Mouse (Mus musculus) neural tube, embryonic 10.5 days (tissue): ENCODE measurements around the gene Tmpo.
"Not testable (repeated sequence)": the region's sequence is repeated elsewhere in the genome, so short reads cannot be mapped to it uniquely, and the experiment has no call there.

ENCODE experiments used
- DNase-seq: peaks from one replicate; pipeline ENCODE4 v3.0.0-alpha.2; 2017; ENCODE audit warnings: low spot score; ENCODE audit errors: extremely low spot score

Tmpo gene

GRCm38 (mm10) chr10:91185721-91186120 is 4.6 kb upstream of the Tmpo start:
- DNase-seq, result no peak

GRCm38 (mm10) chr10:91184893-91185292 is 3.8 kb upstream of the Tmpo start:
- not testable (repeated sequence) for DNase-seq

GRCm38 (mm10) chr10:91183316-91183715 is 2.2 kb upstream of the Tmpo start:
- no peak for DNase-seq

GRCm38 (mm10) chr10:91182291-91182990 is 1.3 kb upstream of the Tmpo start:
- peak; percentile 40 for DNase-seq

- peak; percentile 100 for DNase-seq
Measured at GRCm38 (mm10) chr10:91181461-91182288, 560 bp upstream of the Tmpo start.

- peak; percentile 47 for DNase-seq
Measured at GRCm38 (mm10) chr10:91180301-91180700, 814 bp downstream of the Tmpo start.

GRCm38 (mm10) chr10:91179834-91180233 is 1.3 kb downstream of the Tmpo start:
- no peak for DNase-seq

- no peak for DNase-seq
Measured at GRCm38 (mm10) chr10:91177201-91177600, 3.9 kb downstream of the Tmpo start.

- DNase-seq, result no peak
Measured at GRCm38 (mm10) chr10:91172329-91173100, 8.6 kb downstream of the Tmpo start.

GRCm38 (mm10) chr10:91171455-91172328 is 9.4 kb downstream of the Tmpo start:
- DNase-seq, result peak; percentile 95

- no peak for DNase-seq
Measured at GRCm38 (mm10) chr10:91171041-91171440, 10.1 kb downstream of the Tmpo start.

- peak; percentile 88 for DNase-seq
Measured at GRCm38 (mm10) chr10:91170143-91170941, 10.8 kb downstream of the Tmpo start.

- no peak for DNase-seq
Measured at GRCm38 (mm10) chr10:91169414-91170065, 11.6 kb downstream of the Tmpo start.

- no peak for DNase-seq
Measured at GRCm38 (mm10) chr10:91167352-91167751, 13.8 kb downstream of the Tmpo start.

GRCm38 (mm10) chr10:91166890-91167289 is 14.2 kb downstream of the Tmpo start:
- no peak for DNase-seq

GRCm38 (mm10) chr10:91165850-91166249 is 15.3 kb downstream of the Tmpo start:
- no peak for DNase-seq

GRCm38 (mm10) chr10:91164491-91164890 is 16.6 kb downstream of the Tmpo start:
- DNase-seq, result no peak

- DNase-seq, result no peak
Measured at GRCm38 (mm10) chr10:91162511-91163163, 18.5 kb downstream of the Tmpo start.

GRCm38 (mm10) chr10:91162077-91162476 is 19.0 kb downstream of the Tmpo start:
- no peak for DNase-seq
